Mouse (Mus musculus) kidney, postnatal 36 days (tissue): ENCODE data around the gene Ap2s1.
"Not testable (repeated sequence)": the region's sequence is repeated elsewhere in the genome, so short reads cannot be mapped to it uniquely, and the experiment has no call there.

Experiments used
- DNase-seq, 2 experiments: peaks; one replicate each; pipeline ENCODE4 v3.0.0; 2021 to 2022; ENCODE audit warnings: mixed read lengths in 2 of 2

The Ap2s1 gene

DNA sequence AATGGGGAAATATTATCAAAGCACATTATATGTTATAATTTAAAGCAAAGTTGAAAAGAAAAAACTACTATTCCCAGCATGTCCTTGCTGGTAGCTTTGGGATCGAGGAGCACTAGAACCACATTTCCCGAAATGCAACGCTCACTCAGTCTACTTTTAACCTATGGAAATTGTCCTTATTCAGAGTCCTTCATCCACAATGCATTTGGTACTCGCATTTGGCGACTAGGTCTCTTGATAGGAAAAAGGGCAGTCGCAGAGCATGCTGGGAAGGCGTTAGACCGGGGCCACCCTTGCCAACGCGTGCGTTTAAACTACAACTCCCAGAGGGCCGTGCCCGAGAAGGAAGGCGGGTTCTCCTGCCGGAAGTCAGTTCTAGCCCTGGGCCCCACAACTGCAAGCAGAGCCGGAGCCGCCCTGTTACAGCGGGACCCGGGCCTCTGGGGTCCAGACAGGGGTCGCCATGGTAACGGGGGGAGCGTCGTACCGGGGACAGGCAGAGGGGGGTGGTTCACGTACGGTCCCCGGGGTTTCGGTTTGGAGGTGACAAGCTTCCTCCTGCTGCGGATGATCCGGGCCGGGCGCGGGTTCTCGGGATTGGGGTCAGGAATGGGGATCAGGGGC, at the start of gene Ap2s1:
Gene Ap2s1 (plus strand): TSS at position 338 of the 624 bp plus-strand sequence.
- DNase-seq: peak; percentile 97 to 99

GRCm38 (mm10) chr7:16689196-16689595, 49.0 kb upstream of the Ap2s1 start:
- peak; percentile 10 to 11 for DNase-seq

GRCm38 (mm10) chr7:16695025-16695424, 43.2 kb upstream of the Ap2s1 start:
- peak; percentile 42 to 77 for DNase-seq

DNA sequence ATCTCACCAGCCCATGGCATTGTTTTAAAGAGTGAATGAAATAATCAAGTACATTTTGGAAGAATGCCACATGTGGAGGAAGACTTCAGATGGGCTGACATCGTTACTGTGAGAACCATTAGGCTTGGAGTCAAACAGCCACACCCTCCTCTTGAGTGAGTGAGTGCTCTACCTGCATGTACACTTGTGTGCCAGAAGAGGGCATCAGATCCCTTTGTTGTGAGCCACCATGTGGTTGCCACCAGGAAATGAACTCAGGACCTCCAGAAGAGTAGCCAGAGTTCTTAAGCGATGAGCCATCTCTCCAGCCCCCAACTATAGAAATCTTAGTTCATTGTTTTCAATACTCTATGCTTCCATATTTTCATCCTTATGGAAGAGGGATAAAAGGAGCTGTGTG, 39.2 kb upstream of the Ap2s1 start:
- peak; percentile 11 for DNase-seq

GRCm38 (mm10) chr7:16700583-16700982, 37.6 kb upstream of the Ap2s1 start:
- DNase-seq: no peak

GRCm38 (mm10) chr7:16706385-16706784, 31.8 kb upstream of the Ap2s1 start:
- no peak for DNase-seq

DNA sequence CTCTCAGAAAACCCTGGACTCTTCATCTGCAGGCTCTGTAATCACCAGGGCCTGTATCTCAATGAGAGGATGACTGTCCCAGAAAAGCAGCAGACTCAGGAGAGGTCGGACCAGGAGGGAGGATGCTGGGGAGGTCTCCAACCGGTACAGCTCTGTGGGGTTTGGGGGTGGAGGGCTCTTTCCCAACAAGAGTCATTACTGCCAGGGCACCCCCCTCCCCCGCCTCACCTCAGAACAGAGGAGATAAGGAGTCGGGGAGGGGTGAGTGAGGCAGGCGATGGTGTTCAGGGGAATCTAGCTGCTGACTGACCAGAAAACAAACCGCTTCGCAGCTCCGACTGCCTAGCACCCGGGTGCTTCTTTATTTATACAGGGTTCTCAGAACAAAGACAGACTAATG, 30.0 kb upstream of the Ap2s1 start:
- no peak for DNase-seq

DNA sequence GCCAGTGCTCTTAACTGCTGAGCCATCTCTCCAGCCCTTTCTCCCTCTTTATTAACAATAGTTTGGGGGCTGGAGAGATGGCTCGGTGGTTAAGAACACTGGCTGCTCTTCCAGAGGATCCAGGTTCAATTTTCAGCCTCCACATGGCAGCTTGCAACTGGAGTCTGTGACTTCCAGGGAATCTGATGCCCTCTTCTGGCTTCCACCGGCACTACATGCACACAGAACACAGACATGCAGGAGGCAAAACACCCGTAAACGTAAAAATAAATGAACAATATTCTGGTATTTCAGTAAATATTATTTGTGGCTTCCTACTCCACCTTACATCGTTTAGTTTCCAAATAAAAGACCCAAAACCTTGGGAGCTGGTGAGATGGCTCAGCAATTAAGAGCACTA, 27.6 kb upstream of the Ap2s1 start:
- peak in 1 of 2 experiments; percentile 12 for DNase-seq

- DNase-seq: no peak
These were observed 25.4 kb upstream of the Ap2s1 start for GRCm38 (mm10) chr7:16712633-16713415.

GRCm38 (mm10) chr7:16716456-16717152, 21.6 kb upstream of the Ap2s1 start:
- not testable (repeated sequence) for DNase-seq

- DNase-seq: no peak
These were observed 16.6 kb upstream of the Ap2s1 start, which contains the start of gene Ceacam9 for GRCm38 (mm10) chr7:16721629-16722028. Ceacam9 (plus strand) TSS chr7:16721929.

GRCm38 (mm10) chr7:16722490-16722889, 15.7 kb upstream of the Ap2s1 start:
- DNase-seq: not testable (repeated sequence)

GRCm38 (mm10) chr7:16728596-16729348, 9.4 kb upstream of the Ap2s1 start:
- DNase-seq: peak; percentile 54 to 88

GRCm38 (mm10) chr7:16729563-16729962, 8.6 kb upstream of the Ap2s1 start:
- peak; percentile 37 to 42 for DNase-seq

- no peak for DNase-seq
These were observed 7.4 kb upstream of the Ap2s1 start for GRCm38 (mm10) chr7:16730791-16731190.

DNA sequence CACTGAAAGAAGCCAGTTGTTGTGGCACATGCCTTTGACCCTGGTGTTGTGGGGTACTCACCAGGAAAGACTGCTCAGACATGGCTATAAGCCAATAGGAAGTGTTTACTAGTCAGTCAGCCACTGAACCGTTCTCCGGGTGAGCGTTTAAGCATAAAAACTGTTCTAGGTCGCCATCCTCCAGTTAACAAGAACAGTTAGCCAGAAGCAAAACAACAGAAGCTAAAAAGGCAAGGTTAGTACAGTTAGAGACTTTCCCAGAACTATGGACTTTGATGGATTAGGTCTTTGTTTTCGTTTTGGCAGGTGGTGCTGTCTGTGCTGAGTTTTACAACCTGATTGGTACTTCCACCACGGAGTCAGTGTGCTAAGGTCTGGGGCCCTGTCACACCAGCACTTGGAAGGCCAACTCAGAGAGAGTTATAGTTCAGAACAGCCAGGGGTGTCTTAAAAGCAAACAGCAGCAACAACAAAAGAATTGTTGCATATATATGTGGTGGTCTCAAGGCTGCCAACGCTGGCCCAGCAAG, 6.3 kb upstream of the Ap2s1 start:
- peak; percentile 30 to 46 for DNase-seq

DNA sequence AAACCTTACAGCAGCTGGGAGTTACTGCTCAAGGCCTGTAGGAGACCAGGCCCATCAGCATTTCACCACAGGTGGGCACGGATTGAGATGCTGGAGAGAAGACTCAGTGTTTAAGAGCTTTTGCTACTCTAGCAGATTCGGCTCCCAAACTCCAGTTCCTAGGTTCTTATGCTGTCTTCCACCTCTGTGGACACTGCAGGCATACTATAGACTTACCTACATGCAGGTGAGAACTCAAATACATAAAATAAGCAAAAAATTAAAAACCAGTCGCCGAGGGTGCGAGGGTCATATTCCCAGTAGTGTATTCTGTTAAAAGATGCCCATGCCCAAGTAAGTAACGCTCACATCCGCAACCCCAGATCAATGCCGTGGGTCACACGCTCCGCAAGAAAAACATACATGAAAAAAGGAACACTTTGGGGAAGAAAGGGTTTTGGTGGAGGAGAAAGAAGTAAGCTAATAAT, 571 bp upstream of the Ap2s1 start:
- DNase-seq: no peak

GRCm38 (mm10) chr7:16739056-16739604, 920 bp downstream of the Ap2s1 start:
- DNase-seq: no peak

- DNase-seq: no peak
These were observed 7.2 kb downstream of the Ap2s1 start for GRCm38 (mm10) chr7:16745373-16745772.

- DNase-seq: peak; percentile 57 to 72
These were observed 7.9 kb downstream of the Ap2s1 start for GRCm38 (mm10) chr7:16746093-16746492.

GRCm38 (mm10) chr7:16747656-16748055, 9.4 kb downstream of the Ap2s1 start:
- DNase-seq: no peak

- no peak for DNase-seq
These were observed 13.8 kb downstream of the Ap2s1 start for GRCm38 (mm10) chr7:16752016-16752415.
